Mouse (Mus musculus): ENCODE measurements around the gene Rfng. TPM values are rescaled to one million over a fixed set of nuclear protein-coding genes. Genes with fewer than 3 reads are reported as not detected.
"Not testable (repeated sequence)": the region's sequence is repeated elsewhere in the genome, so short reads cannot be mapped to it uniquely, and the experiment has no call there.

Rfng gene
- polyA plus RNA-seq, 1 experiment = 3.1 TPM

DNA sequence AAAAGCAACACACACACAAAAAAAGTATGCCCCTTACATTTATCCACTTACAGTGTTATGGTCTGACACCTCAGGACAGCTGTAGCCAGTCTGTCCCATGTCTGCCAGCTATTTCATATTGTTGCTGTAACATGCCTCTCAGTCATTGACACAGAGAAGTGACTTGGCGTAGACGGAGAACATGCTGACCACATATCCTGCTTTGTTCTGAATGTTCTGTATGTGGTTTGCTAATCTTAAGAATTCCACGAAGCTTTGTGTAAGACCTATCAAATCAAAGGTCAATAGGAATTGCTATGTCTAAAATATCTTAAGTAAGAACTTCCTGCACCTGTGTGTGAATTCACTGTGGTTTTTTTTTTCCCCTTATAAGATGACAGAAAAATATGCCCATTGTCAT, 14.2 kb upstream of the Rfng start:
- TF ChIP-seq TAL1 (IDR thresholded peaks at IDR 0.05; ENCODE audit: low read length) (no peak), GATA1 (IDR thresholded peaks at IDR 0.05; ENCODE audit: low read length) (no peak)
- H3K36me3 ChIP-seq (ENCODE audit: control insufficient read depth) = peaks cover 21% of the 10 kb centered on the region
- H3K4me1 ChIP-seq (ENCODE audit: control insufficient read depth) = peaks cover 44% of the 10 kb centered on the region
- no peaks in the 10 kb centered on the region for H3K27me3 ChIP-seq (ENCODE audit: control insufficient read depth)
- no peaks in the 10 kb centered on the region for H3K9me3 ChIP-seq (ENCODE audit: control insufficient read depth, low read length)
- H3K4me3 ChIP-seq (replicated peaks) = no peak overlapping the region

DNA sequence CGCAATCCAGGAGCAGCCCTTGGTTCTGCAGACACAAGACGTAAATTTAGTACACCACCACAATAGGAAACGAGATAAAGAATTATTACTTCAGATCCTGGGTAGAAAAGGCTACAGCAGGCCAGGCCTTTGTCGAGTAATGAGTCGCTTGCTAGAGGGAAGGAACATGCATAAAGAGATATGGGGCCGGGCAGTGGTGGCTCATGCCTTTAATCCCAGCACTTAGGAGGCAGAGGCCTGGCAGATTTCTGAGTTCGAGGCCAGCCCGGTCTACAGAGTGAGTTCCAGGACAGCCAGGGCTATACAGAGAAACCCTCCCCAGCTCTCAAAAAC, 12.6 kb upstream of the Rfng start:
- Histone ChIP-seq H3K9me3 (ENCODE audit: control insufficient read depth, low read length) (no peaks in the 10 kb centered on the region), H3K4me3 (replicated peaks) (peak overlapping the region; percentile 66), H3K4me1 (ENCODE audit: control insufficient read depth) (peaks cover 42% of the 10 kb centered on the region), H3K36me3 (ENCODE audit: control insufficient read depth) (peaks cover 37% of the 10 kb centered on the region), H3K27me3 (ENCODE audit: control insufficient read depth) (no peaks in the 10 kb centered on the region)
- TF ChIP-seq GATA1 (IDR thresholded peaks at IDR 0.05; ENCODE audit: low read length) (no peak), TAL1 (IDR thresholded peaks at IDR 0.05; ENCODE audit: low read length) (no peak)

DNA sequence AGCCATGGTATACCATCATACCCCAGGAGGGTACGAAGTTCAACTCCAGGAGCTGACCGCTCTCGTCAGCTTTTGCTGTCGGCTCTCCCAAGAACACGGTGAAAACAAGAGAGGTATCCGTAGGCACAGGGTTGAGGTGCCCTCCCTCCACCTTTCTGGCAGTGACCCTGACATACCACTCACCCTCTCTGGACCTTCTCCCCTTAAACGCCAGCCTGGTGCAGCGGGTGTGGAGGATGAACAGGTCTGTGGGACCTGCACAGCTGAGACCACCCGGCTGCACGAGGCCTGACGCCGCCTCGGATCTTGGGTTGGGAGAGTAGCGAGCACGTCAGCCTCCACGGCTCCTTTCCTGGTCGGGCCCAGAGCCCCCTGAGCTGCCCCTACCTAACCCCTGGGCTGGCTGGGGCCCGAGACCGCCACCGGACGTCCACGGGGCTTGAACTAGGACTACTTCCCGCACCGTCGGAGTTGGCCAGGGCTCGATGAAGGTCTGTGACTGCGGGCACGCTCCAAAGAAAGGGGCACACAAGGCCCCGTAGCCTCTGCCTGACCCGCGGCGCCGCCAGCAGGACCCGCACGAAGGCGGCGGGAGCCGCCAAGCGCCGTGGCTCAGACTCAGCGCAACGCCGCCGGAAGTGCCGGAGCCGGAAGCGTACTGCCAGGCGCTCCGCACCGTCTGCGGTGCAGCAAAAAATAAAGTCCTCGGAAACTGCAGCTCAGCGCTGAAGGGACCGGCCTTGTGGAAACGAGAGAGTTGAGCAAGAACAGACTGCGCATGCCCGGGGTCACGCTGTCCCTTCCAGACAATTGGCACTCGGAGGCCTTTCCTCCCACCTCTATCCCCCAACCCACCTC, 12.0 kb upstream of the Rfng start, which contains the start of gene Dus1l:
TSS of gene Dus1l (minus strand) at position 648 of the 858 bp plus-strand sequence.
- H3K4me3 ChIP-seq (replicated peaks) = peak within 1 kb of the TSS; percentile 66
- TF ChIP-seq TAL1 (IDR thresholded peaks at IDR 0.05; ENCODE audit: low read length) (no peak), GATA1 (IDR thresholded peaks at IDR 0.05; ENCODE audit: low read length) (no peak)
- no peaks in the 10 kb centered on the region for H3K9me3 ChIP-seq (ENCODE audit: control insufficient read depth, low read length)
- peaks cover 42% of the 10 kb centered on the region for H3K4me1 ChIP-seq (ENCODE audit: control insufficient read depth)
- peaks cover 43% of the 10 kb centered on the region for H3K36me3 ChIP-seq (ENCODE audit: control insufficient read depth)
- H3K27me3 ChIP-seq (ENCODE audit: control insufficient read depth) = no peaks in the 10 kb centered on the region

DNA sequence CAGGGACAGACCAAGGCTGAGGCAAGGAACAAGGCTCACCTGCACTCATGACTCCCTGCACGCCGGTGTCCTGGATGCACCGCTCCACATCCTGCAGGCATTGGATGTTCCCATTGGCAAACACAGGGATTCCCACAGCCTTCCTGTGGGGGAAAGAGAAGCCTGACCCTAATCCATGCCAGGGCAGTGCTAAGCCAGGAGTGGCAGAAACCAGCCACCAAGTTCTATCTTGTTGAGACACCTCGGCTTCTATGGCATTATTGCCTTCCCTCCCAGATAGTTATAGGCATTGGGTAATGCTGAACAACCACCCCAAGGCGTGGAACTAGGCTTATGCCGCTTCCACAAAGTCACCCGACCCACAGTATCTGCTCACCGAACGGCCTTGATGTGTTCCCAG, 8.6 kb upstream of the Rfng start:
- no peak for TF ChIP-seq GATA1 (IDR thresholded peaks at IDR 0.05; ENCODE audit: low read length)
- no peak for TF ChIP-seq TAL1 (IDR thresholded peaks at IDR 0.05; ENCODE audit: low read length)
- Histone ChIP-seq H3K4me1 (ENCODE audit: control insufficient read depth) (peaks cover 31% of the 10 kb centered on the region), H3K9me3 (ENCODE audit: control insufficient read depth, low read length) (no peaks in the 10 kb centered on the region), H3K27me3 (ENCODE audit: control insufficient read depth) (no peaks in the 10 kb centered on the region), H3K4me3 (replicated peaks) (no peak overlapping the region), H3K36me3 (ENCODE audit: control insufficient read depth) (peaks cover 75% of the 10 kb centered on the region)

DNA sequence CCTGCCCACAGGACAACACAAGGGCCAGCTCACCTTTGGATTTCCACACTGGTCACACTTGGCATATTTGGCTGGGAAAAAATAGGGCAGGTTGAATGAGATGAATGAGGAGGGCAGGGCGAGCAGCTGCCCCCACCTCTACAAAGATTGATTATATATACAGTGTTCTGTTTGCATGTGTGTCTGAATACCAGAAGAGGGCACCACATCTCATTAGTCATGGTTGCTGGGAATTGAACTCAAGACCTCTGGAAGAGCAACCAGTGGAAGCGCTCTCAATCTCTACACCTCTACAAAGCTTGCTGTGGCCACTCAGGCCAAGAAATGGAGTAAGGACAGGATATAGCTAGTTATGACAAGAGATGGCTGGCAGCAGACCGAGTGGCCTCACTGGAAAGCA, 5.8 kb upstream of the Rfng start:
- TF ChIP-seq TAL1 (IDR thresholded peaks at IDR 0.05; ENCODE audit: low read length) (no peak), GATA1 (IDR thresholded peaks at IDR 0.05; ENCODE audit: low read length) (no peak)
- Histone ChIP-seq H3K27me3 (ENCODE audit: control insufficient read depth) (no peaks in the 10 kb centered on the region), H3K4me3 (replicated peaks) (no peak overlapping the region), H3K4me1 (ENCODE audit: control insufficient read depth) (peaks cover 32% of the 10 kb centered on the region), H3K9me3 (ENCODE audit: control insufficient read depth, low read length) (no peaks in the 10 kb centered on the region), H3K36me3 (ENCODE audit: control insufficient read depth) (peaks cover 96% of the 10 kb centered on the region)

DNA sequence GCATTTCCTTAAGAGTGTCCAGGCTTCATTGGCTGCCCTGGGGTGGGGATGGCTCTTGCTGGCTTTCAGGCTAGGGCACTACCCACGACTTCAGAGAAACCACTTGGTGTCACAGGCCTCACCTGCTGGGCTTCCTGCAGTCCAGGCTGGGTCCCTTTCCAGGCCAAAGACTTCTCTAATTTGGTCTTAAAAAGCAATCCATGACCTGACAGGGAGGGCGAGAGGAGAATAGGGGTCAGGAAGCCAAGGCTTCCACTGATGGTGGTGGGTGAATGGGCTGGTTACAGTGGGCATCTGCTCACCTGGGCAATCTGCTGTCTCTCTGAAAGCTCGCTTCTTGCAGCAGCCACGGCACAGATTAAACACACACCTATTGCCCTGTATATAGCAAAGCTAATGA, 5.3 kb upstream of the Rfng start:
- Histone ChIP-seq H3K36me3 (ENCODE audit: control insufficient read depth) (peaks cover 91% of the 10 kb centered on the region), H3K9me3 (ENCODE audit: control insufficient read depth, low read length) (no peaks in the 10 kb centered on the region), H3K4me3 (replicated peaks) (no peak overlapping the region), H3K27me3 (ENCODE audit: control insufficient read depth) (no peaks in the 10 kb centered on the region), H3K4me1 (ENCODE audit: control insufficient read depth) (peaks cover 31% of the 10 kb centered on the region)
- TF ChIP-seq TAL1 (IDR thresholded peaks at IDR 0.05; ENCODE audit: low read length) (no peak), GATA1 (IDR thresholded peaks at IDR 0.05; ENCODE audit: low read length) (no peak)

DNA sequence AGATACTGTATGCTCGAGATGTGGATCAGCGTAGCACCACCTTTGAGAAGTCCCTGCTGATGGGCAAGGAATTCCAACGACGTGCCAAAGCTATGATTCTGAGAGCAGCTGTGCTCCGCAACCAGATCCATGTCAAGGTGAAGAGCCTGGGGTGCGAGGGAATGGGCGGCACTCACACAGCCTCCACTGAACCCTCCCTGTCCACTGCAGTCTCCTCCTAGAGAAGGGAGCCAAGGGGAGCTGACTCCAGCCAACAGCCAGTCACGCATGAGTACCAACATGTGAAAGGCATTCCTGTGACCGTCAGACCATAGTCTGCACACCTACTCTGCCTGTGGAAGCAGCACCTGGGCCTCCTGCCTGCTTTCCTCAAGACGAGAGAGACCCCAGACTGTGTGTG, 4.5 kb upstream of the Rfng start:
- H3K4me3 ChIP-seq (replicated peaks); H3K27me3 ChIP-seq (ENCODE audit: control insufficient read depth); H3K9me3 ChIP-seq (ENCODE audit: control insufficient read depth, low read length): not testable (repeated sequence)
- peaks cover 82% of the 10 kb centered on the region for H3K36me3 ChIP-seq (ENCODE audit: control insufficient read depth)
- H3K4me1 ChIP-seq (ENCODE audit: control insufficient read depth) = peaks cover 29% of the 10 kb centered on the region

DNA sequence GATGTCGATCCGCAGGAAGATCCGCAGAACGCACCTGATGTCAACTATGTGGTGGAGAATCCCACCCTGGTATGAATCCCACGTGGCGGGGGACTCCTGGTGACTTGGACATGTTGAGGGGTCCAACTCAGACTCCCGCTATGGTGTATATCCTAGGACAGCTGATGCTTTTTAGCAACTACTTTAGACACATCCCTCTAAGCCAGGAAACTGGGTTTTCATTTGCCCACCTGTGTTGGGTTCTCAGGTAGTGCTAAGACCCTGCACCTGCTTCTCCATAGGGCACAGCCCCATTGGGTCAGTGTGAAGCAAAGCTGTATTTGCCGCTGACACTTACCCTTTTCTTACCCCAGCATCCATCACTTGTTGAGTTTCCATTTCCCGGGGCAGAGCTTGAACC, 1.1 kb upstream of the Rfng start:
- Histone ChIP-seq H3K4me3 (replicated peaks) (peak overlapping the region; percentile 95), H3K4me1 (ENCODE audit: control insufficient read depth) (peaks cover 42% of the 10 kb centered on the region), H3K36me3 (ENCODE audit: control insufficient read depth) (peaks cover 74% of the 10 kb centered on the region), H3K27me3 (ENCODE audit: control insufficient read depth) (no peaks in the 10 kb centered on the region), H3K9me3 (ENCODE audit: control insufficient read depth, low read length) (no peaks in the 10 kb centered on the region)
- TF ChIP-seq GATA1 (IDR thresholded peaks at IDR 0.05; ENCODE audit: low read length) (no peak), TAL1 (IDR thresholded peaks at IDR 0.05; ENCODE audit: low read length) (no peak)

DNA sequence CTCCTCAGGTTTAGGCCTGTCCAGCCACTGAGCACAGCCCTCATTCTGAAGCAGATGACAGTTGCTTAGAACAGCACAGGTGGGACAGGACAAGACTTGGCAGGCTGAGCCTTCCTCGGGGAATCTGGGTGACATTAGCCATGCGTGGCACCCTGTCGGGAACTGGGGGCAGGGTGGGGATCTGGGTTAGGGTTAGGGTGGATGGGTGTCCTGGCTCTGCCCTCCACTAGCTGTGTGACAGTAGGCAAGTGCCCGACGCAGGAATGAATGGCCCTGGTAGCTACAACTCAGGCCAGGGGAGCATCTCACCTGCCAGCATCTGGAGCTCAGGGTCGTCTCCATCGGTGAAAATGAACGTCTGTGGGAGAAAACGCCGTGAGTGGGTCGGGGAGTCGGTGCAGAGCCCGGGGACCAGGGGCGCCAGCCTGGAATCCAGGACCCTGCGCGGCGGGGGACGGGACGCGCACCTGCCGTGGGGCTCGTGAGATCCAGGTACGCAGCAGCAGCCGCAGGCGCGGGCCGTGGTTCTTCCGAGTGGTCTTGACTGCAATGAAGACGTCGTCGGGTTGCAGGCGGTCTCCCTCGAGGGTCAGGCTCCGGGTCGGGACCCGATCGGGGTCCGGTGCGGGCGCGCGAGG, 462 bp downstream of the Rfng start:
- no peak for TF ChIP-seq GATA1 (IDR thresholded peaks at IDR 0.05; ENCODE audit: low read length)
- no peak for TF ChIP-seq TAL1 (IDR thresholded peaks at IDR 0.05; ENCODE audit: low read length)
- H3K4me3 ChIP-seq (replicated peaks) = peak overlapping the region; percentile 95
- no peaks in the 10 kb centered on the region for H3K27me3 ChIP-seq (ENCODE audit: control insufficient read depth)
- H3K9me3 ChIP-seq (ENCODE audit: control insufficient read depth, low read length) = no peaks in the 10 kb centered on the region
- peaks cover 42% of the 10 kb centered on the region for H3K4me1 ChIP-seq (ENCODE audit: control insufficient read depth)
- H3K36me3 ChIP-seq (ENCODE audit: control insufficient read depth) = peaks cover 60% of the 10 kb centered on the region

DNA sequence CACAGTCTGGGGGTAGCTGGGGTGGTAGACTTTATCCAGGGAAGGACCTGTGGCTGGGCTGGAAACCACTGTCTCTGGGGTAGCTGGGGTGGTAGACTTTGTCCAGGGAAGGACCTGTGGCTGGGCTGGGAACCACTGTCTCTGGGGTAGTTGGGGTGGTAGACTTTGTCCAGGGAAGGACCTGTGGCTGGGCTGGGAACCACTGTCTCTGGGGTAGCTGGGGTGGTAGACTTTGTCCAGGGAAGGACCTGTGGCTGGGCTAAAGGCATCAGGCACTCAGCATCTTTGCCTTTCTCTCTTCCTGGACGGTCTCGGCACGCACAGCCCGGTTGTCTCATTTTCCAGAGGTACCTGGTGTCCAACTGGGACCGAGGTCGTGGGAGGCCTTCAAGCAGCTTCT, 2.6 kb downstream of the Rfng start:
- not testable (repeated sequence) for H3K4me3 ChIP-seq (replicated peaks); H3K9me3 ChIP-seq (ENCODE audit: control insufficient read depth, low read length); H3K27me3 ChIP-seq (ENCODE audit: control insufficient read depth)
- Histone ChIP-seq H3K4me1 (ENCODE audit: control insufficient read depth) (peaks cover 36% of the 10 kb centered on the region), H3K36me3 (ENCODE audit: control insufficient read depth) (peaks cover 38% of the 10 kb centered on the region)
